Mouse (Mus musculus) C2C12 (cell line): ENCODE data around the gene Lrp1.

Experiments
- CEBPB ChIP-seq: IDR thresholded peaks from one replicate; pipeline ENCODE4 v1.6.1; 2011; ENCODE audit warnings: low read depth, mild to moderate bottlenecking, control low read depth, moderate library complexity
- CTCF ChIP-seq: IDR thresholded peaks from one replicate; pipeline ENCODE4 v1.5.1; 2011; ENCODE audit not compliant: control insufficient read depth, insufficient read depth, insufficient read length
- MYOD1 ChIP-seq: IDR thresholded peaks from one replicate; pipeline ENCODE4 v1.6.1; 2011; ENCODE audit warnings: low read depth; ENCODE audit not compliant: control insufficient read depth, insufficient read length
- USF1 ChIP-seq: IDR thresholded peaks from one replicate; pipeline ENCODE4 v1.6.1; 2011; ENCODE audit warnings: low read depth, mild to moderate bottlenecking, control low read depth, moderate library complexity

DNA sequence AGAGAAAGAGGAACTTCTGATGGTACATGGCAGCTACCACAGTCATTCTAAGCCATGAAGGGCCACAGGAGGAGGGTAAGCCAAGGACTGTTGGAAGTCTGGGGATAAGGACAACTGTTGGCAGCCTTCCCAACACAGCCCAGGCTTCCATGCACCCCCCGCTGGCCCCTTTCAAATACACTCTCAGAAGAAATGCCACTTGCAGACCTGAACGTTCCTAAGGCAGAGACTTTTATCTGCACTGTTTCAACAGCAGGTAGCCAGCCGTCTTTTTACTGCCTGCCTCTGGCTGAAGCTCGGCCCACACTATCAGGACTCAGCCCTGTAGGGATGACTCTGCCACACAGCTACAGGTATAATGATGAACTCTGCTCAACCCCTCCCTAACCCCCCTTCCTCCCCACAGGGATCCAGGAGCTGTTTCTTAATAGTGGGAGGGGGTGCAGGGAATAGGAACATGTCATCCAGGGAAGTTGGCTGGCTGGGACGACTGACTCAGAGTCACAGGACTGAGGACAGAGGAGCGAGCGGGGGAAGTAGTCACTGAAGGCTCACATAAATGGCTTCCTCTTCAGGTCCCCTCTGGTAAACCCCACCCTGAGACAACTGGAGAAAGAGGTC is 24.5 kb downstream of the Lrp1 start:
- TF ChIP-seq CEBPB (no peak), CTCF (no peak), USF1 (no peak), MYOD1 (no peak)
